Mouse (Mus musculus) embryo, embryonic 11.5 days (tissue): ENCODE measurements around the gene Pak2.
"Not testable (repeated sequence)": the region's sequence is repeated elsewhere in the genome, so short reads cannot be mapped to it uniquely, and the experiment has no call there.

Source experiments
- DNase-seq: peaks from one replicate; pipeline ENCODE4 v3.0.0-alpha.2; 2012; ENCODE audit warnings: low read depth, low spot score

The Pak2 gene

GRCm38 (mm10) chr16:32078991-32079511 is at the start of gene Pak2:
Gene Pak2, minus strand, starts transcription at chr16:32079342.
- DNase-seq, result peak; percentile 80

DNA sequence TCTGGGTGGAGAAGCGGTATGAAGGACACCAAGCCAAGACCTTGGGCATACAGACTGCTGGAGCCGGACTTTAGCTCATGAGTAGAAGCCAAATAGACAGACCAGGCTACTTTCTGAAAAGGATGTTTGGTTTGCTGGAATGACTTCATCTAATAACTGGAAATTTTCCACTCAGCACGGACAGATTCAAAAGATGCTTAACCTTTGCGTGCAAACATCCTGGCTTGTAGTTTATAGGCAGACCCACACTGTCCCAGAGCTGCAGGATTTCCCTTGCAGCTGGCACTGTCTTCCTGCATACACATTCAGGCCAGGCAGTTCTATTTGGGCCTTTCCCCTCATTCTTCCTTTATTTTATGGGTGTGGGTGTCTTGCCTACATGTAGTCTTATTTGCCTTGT is 47.9 kb upstream of the Pak2 start:
- DNase-seq, result no peak

DNA sequence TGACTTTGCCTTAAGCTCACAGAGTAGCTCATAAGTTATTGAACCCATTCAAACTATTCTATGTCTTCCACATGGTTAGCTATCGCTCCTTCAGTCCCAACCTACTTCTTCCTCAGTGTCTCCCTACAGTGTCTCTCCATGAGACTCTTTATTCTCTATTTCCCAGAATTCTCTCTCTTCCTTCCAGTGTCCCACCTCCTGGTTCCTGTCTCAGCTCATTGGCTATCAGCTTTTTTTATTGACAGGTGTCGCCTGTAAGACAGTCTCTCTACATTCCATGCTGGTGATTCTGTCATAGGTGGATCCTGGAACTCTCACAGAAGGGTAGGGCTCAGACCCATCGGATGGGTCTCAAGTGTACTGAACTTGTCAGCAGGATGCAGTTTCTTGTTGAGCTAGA is 46.2 kb upstream of the Pak2 start:
- no peak for DNase-seq

DNA sequence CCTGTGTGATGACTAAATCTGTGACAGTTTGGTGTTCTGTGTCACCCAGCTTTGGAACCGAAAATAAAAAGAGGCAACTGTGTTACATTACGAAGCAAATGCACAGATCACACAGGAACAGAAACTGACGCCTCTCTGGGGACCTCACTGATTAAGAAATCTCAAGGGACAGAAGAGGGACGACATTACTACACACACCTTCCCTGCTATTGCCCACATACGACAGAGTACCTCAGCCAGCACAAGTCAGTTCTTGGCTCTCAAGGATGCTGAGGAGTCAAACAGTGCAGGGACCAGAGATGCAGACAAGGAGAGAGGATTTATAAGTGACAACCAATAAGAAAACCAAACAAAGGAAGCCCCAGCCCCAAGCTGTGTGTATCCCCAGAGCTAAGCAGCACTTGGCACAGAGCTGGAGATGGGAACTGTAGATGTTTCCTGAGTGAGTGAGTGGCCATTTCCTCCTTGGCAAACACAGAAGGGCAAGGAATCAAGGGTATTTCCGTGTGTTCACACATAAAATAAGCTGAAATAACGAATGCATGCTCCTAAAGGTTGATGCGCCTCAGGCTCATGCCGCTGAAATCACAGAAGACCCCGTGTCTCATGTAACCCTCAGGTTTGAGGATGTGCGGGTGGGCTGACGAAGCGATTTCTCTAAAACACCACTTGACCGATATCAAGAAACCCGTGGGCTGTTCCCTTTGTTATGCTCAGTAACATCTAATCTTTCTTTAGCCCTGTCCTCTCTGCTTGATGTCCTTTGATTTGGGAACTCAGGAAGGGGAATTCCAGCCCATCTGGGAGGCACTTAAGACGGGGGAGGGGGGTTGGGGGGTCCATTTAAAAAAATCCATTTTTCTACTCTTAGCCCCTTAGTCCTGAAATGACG is 45.5 kb upstream of the Pak2 start:
- DNase-seq, result no peak

DNA sequence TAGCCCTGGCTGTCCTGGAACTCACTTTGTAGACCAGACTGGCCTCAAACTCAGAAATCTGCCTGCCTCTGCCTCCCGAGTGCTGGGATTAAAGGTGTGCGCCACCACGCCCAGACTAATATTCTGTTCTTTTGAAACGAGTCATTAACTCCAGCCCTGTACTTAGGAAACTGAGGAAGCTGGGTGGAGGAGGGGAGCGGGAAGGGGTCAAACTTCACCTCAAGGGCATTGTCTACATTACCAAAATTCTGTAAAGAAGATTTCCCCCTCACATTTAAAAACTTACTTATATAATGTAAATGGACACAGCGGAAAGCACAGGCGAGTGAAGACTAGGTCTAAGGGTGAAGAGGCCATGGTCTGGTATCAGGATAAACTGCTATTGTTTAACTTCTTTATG is 44.9 kb upstream of the Pak2 start:
- DNase-seq, result no peak

- DNase-seq, result no peak
Measured at GRCm38 (mm10) chr16:32120454-32120853, 41.3 kb upstream of the Pak2 start.

- no peak for DNase-seq
Measured at GRCm38 (mm10) chr16:32116186-32116585, 37.0 kb upstream of the Pak2 start.

GRCm38 (mm10) chr16:32115781-32116180 is 36.6 kb upstream of the Pak2 start:
- no peak for DNase-seq

GRCm38 (mm10) chr16:32114968-32115695 is 36.0 kb upstream of the Pak2 start:
- peak; percentile 64 for DNase-seq

DNA sequence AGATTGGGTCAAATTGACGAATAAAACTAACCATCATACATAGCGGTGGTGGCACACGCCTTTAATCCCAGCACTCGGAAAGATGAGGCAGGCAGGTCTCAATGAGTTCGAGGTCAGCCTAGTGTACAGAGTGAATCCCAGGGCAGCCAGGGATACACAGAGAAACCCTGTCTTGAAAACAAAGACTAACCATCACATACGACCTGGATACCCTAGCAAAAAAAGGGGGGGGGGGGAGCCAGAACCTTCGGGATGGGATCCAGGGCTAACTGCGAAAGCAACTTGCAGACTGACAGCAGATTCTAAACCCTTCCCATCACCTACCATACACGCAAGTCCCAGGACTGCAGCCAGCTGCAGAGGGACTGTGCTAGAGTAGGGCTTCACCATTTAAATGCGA is 35.3 kb upstream of the Pak2 start:
- no peak for DNase-seq

- DNase-seq, result no peak
Measured at GRCm38 (mm10) chr16:32113541-32114218, 34.5 kb upstream of the Pak2 start.

DNA sequence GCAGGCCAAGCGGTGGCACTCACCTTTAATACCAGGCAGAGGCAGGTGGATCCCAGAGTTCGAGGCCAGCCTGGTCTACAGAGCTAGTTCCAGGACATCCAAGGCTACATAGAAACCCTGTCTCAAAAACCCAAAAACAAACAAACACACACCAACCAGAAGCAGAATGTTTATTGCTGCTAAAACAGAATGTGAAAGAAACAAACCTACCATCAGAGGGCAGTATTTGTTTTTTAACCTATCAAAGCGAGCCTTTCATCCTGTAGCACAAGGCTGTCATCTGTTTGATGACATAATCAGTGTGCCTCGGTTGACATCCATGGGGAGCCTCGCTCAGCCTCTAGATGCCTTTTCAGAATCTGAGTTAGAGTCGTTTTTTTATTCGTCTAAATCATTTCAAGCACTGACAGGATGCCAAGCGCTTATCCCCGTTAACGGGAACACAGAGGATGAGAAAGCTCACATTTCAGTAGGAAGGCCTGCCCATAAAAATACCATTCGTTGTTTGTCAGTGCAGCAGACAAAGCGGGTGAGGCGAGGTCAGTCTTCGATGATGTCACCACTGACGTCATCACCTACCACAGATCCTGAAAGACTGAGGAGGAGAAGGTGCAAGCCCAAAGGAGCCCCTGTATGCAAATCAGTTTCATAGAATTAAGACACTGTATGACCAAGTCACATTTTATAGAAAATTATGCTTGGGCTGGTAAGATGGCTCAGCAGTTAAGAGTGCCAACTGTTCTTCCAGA is 32.0 kb upstream of the Pak2 start:
- no peak for DNase-seq

- no peak for DNase-seq
Measured at GRCm38 (mm10) chr16:32108578-32108977, 29.4 kb upstream of the Pak2 start.

DNA sequence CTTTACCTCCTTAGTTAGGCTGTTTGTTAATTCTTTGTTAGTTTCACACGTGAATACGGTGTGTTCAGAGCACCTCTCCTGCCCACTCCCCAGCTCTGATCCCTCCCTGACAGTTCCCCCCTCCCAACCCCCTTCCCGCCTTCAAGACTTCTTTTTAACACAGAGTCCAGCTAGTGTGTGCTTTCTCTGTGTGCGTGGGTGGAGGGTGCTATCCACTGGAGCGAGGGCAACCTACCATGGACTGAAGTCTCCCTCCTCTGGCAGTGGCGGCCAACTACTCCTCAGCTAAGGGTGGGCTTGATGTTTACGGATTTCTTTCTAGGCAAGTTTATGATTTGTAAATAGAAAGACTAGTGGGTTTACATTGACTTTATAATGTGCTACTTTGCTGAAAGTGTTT is 29.0 kb upstream of the Pak2 start:
- no peak for DNase-seq

GRCm38 (mm10) chr16:32107342-32108045 is 28.4 kb upstream of the Pak2 start:
- no peak for DNase-seq

DNA sequence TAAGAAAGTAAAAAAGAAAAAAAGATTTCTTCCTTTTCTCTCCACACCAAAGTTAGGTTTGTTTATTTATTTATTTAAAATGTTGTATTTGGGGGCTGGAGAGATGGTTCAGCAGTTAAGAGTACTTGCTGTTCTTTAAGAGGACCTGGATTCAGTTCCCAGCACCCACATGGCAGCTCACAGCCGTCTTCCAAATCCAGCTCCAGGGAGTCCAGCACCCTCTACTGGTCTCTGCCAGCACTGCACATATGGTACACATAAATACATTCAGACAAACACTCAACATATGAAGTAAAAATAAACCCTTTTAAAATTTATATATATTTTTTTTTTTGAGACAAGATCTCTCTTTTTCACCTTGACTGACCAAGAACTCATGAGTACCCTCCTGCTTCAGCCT is 26.6 kb upstream of the Pak2 start:
- DNase-seq, result no peak

DNA sequence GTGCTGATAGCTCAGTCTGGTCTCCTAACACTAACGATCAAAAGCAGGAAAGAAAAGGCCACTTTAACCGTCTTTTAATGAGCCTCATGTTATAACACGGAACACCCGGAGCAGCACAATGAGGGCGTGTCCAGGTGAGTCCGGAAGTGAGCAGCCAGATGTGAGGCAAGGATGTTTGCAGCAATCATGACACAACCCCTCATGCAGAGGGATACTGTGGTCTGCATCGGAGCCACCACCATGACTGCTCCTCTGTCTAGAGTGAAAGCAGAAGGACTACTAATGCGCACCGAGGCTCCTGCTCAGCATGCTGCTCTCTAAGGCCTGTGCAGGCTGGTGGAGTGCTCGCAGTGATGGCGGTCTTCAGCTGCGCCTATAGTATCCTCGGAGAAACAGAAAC is 23.2 kb upstream of the Pak2 start:
- no peak for DNase-seq

- peak; percentile 91 for DNase-seq
Measured at GRCm38 (mm10) chr16:32099638-32100150, 20.6 kb upstream of the Pak2 start, which contains the start of the genes Pigx and Cep19. Gene Pigx, minus strand, starts transcription at chr16:32099740. Gene Cep19, plus strand, starts transcription at chr16:32099800.

DNA sequence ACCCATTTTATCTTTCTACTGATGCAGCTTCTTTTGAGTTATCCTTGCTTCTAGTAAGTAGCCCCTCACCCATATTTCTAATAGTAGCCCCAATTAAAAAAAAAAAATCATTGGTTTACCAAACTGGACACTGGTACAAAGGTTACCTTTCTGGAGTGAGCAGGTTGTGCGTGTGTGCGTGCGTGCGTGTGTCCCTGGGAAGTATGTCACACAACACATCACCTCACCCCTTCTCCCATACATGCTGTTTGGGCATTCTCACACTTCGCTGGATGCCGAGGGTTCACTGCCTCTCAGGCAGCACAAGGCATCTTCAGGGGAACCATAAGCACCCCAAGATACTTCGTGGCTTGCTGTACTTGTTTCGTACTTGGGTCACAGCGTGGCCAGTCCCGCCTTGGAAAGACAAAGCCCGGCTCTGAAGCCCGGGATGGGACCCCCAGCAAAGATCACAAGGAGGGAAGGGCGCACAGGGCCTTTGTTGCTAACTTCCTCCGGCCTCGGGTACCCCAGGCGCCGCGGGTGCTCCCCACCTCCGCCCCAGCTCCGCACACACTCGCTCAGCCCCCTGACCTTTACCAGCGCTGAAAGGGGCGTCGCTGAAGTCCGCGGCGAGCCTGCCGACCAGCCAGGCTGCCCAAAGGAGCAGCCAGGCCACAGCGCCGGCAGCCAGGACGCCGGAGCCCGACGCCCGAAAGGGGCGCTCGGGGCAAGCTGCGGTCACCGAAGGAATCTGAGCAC is 19.9 kb upstream of the Pak2 start:
- peak; percentile 19 for DNase-seq

DNA sequence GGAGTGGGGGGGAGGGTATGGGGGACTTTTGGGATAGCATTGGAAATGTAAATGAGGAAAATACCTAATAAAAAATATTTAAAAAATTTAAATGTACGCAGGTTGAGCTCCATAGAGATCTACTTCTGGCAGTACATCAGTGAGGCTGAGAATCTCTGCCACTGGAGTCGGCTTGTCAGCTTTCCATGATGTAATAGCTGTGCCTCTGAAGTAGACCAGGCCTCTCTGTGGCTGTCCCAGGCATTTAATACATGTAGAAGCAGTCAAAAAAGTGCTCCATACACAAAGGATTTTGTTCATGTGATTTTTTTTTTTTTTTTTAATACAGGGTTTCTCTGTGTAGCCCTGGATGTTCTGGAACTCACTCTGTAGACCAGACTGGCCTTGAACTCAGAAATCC is 18.6 kb upstream of the Pak2 start:
- DNase-seq, result not testable (repeated sequence)
